Mouse (Mus musculus): ENCODE results near the gene Nkd2. TPM values are rescaled to one million over a fixed set of nuclear protein-coding genes. Genes with fewer than 3 reads are reported as not detected.
A peak's percentile ranks its signal among the peaks of the same experiment; 100 is the strongest.

Nkd2 gene
- total and polyA plus RNA-seq, 3 experiments, result 1.2 to 2.3 (median 1.9) TPM

- no peaks in the 10 kb centered on the region for H3K27me3 ChIP-seq (ENCODE audit: control insufficient read depth, insufficient read depth, low read length)
- peaks cover 16% of the 10 kb centered on the region for H3K36me3 ChIP-seq (ENCODE audit: control insufficient read depth, insufficient read depth, low read length)
- peaks cover 8% of the 10 kb centered on the region; the same call in 1 of the 2 replicates for H3K79me2 ChIP-seq (replicated peaks; ENCODE audit: control insufficient read depth, insufficient read depth, low read length)
- TF ChIP-seq CTCF (IDR thresholded peaks at IDR 0.05) (peak; percentile 38), POLR2A (IDR thresholded peaks at IDR 0.05; ENCODE audit: insufficient read depth, low read depth, low read length) (no peak)
- peaks cover 46% of the 10 kb centered on the region for H3K4me1 ChIP-seq (ENCODE audit: control insufficient read depth, insufficient read depth, low read length)
- intact Hi-C loops (cut with DNase I), result no loop called here
- H3K27ac ChIP-seq, result peak overlapping the region; percentile 1; the same call in 1 of the 2 replicates
- no peak for DNase-seq
- H3K9ac ChIP-seq (ENCODE audit: low read depth, low read length), result no peak overlapping the region
- no peak overlapping the region for H3K4me3 ChIP-seq
- WGBS, result 35% methylated on average over 3 of the region's 3 CpGs
These were observed 76.3 kb downstream of the Nkd2 start for GRCm38 (mm10) chr13:73771131-73771530.

- Histone ChIP-seq H3K79me2 (replicated peaks; ENCODE audit: control insufficient read depth, insufficient read depth, low read length) (peaks cover 7% of the 10 kb centered on the region; the same call in 1 of the 2 replicates), H3K4me3 (no peak overlapping the region), H3K4me1 (ENCODE audit: control insufficient read depth, insufficient read depth, low read length) (peaks cover 47% of the 10 kb centered on the region), H3K36me3 (ENCODE audit: control insufficient read depth, insufficient read depth, low read length) (peaks cover 14% of the 10 kb centered on the region; the same call in 1 of the 2 replicates), H3K27ac (no peak overlapping the region; the same call in 1 of the 2 replicates), H3K9ac (ENCODE audit: low read depth, low read length) (no peak overlapping the region), H3K27me3 (ENCODE audit: control insufficient read depth, insufficient read depth, low read length) (no peaks in the 10 kb centered on the region)
- DNase-seq, result no peak
- intact Hi-C loops (cut with DNase I), result no loop called here
- WGBS, result 72% methylated on average over 4 of the region's 4 CpGs
- TF ChIP-seq EP300 (IDR thresholded peaks at IDR 0.05; ENCODE audit: insufficient read depth, low read depth, low read length) (no peak), CTCF (IDR thresholded peaks at IDR 0.05) (no peak), POLR2A (IDR thresholded peaks at IDR 0.05; ENCODE audit: insufficient read depth, low read depth, low read length) (no peak)
These were observed 77.3 kb downstream of the Nkd2 start for GRCm38 (mm10) chr13:73769916-73770682.

Other genes starting within 250 kb of the Nkd2 start
- gene Clptm1l, start 243.6 kb downstream of the Nkd2 start, total RNA-seq (2021), result 10 to 100 TPM; 57.4 to 68.5 TPM
- gene Clptm1l, start 243.6 kb downstream of the Nkd2 start, polyA plus RNA-seq (2012; rRNA removed), result 81.9 and 100 TPM in 2 replicates
- under 1 TPM in 1 of 2 experiments, not detected in 1; 0.05 TPM for gene Tert, start 220.7 kb downstream of the Nkd2 start, total RNA-seq (2021)
- gene Tert, start 220.7 kb downstream of the Nkd2 start, polyA plus RNA-seq (2012; rRNA removed), result 0.18 and 0.35 TPM in 2 replicates
- not detected for gene Slc6a18, start 169.6 kb downstream of the Nkd2 start, total RNA-seq (2021)
- not detected in 2 replicates for gene Slc6a18, start 169.6 kb downstream of the Nkd2 start, polyA plus RNA-seq (2012; rRNA removed)
- gene Slc6a19, start 142.8 kb downstream of the Nkd2 start, total RNA-seq (2021), result not detected
- 0.08 TPM in 1 of 2 replicates, not detected in the other for gene Slc6a19, start 142.8 kb downstream of the Nkd2 start, polyA plus RNA-seq (2012; rRNA removed)
- gene Slc12a7, start 114.5 kb downstream of the Nkd2 start, total RNA-seq (2021), result 100 to 1,000 TPM; 177 to 190 TPM
- 154 and 215 TPM in 2 replicates for gene Slc12a7, start 114.5 kb downstream of the Nkd2 start, polyA plus RNA-seq (2012; rRNA removed)
- under 1 TPM; 0.14 to 0.21 TPM for gene Trip13, start 90.2 kb upstream of the Nkd2 start, total RNA-seq (2021)
- gene Trip13, start 90.2 kb upstream of the Nkd2 start, polyA plus RNA-seq (2012; rRNA removed), result 0.20 and 0.27 TPM in 2 replicates
- 10 to 100 TPM; 20.3 to 21.3 TPM for gene Brd9, start 90.2 kb upstream of the Nkd2 start, total RNA-seq (2021)
- gene Brd9, start 90.2 kb upstream of the Nkd2 start, polyA plus RNA-seq (2012; rRNA removed), result 25.7 and 38.8 TPM in 2 replicates
- gene Zdhhc11, start 116.2 kb upstream of the Nkd2 start, total RNA-seq (2021), result not detected
- gene Zdhhc11, start 116.2 kb upstream of the Nkd2 start, polyA plus RNA-seq (2012; rRNA removed), result not detected in 2 replicates
- gene Tppp, start 161.8 kb upstream of the Nkd2 start, total RNA-seq (2021), result 10 to 100 TPM; 14.3 to 15.6 TPM
- 13.3 and 24.5 TPM in 2 replicates for gene Tppp, start 161.8 kb upstream of the Nkd2 start, polyA plus RNA-seq (2012; rRNA removed)
- under 1 TPM; 0.34 TPM for gene Cep72, start 214.7 kb upstream of the Nkd2 start, total RNA-seq (2021)
- gene Cep72, start 214.7 kb upstream of the Nkd2 start, polyA plus RNA-seq (2012; rRNA removed), result 0.68 and 1.2 TPM in 2 replicates